Mouse (Mus musculus): ENCODE results near the gene Capn15. TPM values are rescaled to one million over a fixed set of nuclear protein-coding genes. Genes with fewer than 3 reads are reported as not detected.

Gene Capn15
- total RNA-seq, 2 experiments from 2014 or later: 2.4 to 11.2 TPM

DNA sequence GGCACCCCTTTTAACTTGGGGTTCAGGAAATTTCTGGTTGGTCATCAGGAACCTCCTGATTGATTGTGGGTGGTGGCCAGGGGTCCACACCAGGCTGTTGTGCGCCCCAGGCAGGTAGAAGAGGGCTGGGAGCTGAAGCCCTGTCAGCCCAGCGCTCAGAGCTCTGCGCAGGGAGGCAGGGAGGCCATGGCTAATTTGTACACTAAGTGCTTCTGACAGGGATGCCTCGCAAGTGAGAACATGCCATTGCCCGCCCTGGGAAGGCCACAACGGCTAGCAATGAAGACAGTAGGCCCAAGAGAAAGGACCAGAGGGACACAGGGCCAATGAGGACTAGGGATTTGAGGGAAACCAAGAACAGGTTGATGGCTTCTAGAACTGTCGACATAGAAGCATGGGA lies 29.0 kb downstream of the Capn15 start:
- ATAC-seq (replicated peaks; ENCODE audit: poor library complexity): no peak

DNA sequence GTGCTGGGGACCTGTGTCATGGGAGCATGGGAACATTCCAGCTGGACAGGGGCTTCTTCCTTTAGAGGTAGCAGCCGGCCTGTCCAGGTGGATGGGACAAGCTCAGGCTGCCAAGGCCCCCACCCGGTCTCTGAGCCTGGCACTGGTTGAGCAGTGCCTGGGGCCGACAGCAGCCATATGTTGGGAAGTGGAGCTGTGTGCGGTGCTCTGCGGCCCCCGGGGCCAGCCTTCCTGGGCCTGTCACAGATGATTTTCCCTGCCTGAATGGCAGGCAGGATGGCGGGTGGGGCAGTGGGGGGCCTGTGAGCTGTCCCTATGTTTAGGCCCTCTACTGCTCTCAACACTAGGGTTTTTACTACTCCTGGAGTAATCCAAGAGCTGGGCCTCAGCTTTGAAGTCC lies 29.4 kb downstream of the Capn15 start:
- no peak for ATAC-seq (replicated peaks; ENCODE audit: poor library complexity)

DNA sequence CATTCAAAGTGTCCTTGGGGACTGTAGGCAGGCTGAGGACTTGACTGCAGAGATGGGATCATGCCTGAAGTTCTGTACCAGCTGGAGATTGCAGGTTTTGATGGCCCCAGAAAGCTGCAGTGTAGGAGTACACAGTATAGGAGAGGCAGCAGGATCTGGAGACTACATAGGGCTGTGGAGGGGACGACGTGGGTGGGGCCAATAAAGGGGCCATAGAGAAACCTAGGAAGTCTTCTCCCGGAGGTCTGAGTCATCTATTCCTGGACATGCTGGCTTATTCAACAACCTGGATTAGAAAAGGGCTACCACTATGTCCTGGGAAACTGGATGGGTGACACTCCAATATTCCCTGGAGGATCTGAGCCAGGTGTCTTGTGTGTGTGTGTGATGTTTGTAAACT lies 29.9 kb downstream of the Capn15 start:
- ATAC-seq (replicated peaks; ENCODE audit: poor library complexity): no peak

DNA sequence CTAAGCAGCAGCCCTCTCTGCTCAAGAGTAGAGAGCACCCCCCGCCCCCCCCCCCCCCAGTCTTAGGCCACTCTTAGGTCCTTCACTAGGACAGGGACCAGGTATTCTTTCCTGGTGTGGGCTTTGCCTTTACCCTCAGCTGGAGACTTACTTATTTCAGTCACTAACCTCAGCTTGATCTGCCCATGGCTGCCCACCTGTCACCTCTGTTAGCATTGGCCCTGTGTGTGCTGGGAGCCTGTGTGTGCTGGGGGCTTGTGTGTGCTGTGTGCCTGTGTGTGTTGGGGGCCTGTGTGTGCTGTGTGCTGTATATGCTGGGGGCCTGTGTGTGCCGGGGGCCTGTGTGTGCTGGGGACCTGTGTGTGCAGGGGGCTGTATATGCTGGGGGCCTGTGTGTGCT lies 30.9 kb downstream of the Capn15 start:
- no peak for ATAC-seq (replicated peaks; ENCODE audit: poor library complexity)

DNA sequence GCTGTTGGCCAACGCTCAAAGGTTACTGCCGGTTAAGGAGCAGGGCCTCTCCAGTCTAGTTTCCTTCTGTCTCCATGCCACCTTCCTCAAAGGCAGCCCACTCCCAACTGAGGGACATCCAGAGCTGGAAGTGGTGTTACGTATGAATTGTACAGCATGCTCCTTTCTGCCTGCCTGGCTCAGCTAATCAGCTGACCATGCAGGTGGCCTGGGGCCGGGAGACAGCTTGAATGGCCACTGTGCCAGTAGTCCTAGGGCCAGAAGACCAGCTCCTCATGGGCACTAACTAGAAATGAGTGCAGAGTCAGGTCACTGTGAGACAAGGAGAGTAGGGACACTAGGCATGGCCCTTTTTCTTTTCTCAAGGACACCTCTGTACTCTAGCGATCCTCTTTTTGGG lies 32.4 kb downstream of the Capn15 start:
- ATAC-seq (replicated peaks; ENCODE audit: poor library complexity): no peak

DNA sequence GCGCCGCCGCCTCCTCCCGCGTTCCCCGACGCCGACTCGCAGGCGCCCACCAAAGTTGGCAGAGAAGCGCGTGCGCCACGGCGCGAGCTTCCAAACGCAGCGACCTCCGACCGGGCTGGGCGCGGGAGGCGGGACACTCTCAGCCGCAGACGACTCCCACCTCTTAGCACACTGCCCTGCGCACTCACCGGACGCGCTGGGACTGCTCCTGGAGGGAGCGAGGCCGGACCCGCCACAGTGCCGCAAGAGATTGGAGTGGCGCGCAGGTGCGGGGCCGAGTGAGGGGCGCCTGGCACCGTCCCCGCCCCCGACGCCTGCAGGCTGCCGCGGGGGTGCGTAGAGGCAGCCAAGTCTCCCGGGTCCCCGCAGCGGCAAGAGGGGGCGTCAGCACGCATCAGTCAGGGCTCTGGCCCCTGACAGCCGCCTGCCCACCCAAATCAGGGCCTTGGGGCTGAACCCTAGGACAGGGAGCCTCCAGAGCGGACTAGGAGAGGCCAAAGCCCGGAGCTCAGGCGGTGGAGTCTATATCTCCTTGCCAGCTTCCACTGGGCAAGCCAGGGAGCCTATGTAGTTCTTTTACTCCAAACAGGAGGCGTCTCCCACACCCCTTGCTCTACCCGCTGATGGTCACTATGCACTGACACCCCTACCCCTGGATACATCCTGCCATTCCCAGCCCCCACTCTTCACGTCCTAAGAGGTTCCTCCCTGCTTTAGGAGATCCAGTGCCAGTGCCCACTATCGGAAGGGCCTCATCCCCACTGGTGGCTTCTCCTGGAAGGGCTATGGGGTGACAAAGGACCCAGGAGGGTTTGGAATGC lies 33.6 kb downstream of the Capn15 start, which contains the start of gene A930017K11Rik:
Gene A930017K11Rik, minus strand, starts transcription at position 763 of the 821 bp plus-strand sequence.
- peak; percentile 29; the same call in 1 of the 2 replicates for ATAC-seq (replicated peaks; ENCODE audit: poor library complexity)

DNA sequence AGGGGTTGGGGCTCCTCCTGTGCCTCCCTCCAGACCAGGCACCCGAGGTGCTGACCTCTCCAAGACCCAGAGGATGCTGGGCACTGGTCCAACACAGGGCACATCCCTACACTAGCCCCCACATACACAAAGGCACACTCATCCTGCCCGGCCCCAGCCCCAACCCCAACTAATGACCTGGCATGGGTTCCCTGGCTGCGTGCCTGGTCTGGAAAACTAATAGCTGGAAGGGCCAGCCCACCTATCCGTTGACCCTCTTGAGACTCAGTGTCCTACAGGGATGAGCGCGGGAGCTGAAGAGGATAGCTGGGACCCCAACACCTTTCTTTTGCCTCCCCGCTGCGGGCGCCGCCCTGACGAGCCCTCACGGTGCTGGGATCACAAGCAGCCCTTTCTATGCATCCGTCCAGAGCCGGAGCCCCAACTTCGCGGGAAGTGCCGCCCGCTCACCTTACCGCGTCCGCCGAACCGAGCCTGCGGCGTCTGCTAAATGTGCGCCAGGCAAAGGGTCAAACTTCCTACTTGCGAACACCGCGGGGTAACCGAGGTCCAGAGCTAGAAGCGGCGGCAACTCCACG lies 34.3 kb downstream of the Capn15 start:
- 0 out of 2 replicates have a peak, but pooled peaks have one; percentile 15 for ATAC-seq (replicated peaks; ENCODE audit: poor library complexity)

DNA sequence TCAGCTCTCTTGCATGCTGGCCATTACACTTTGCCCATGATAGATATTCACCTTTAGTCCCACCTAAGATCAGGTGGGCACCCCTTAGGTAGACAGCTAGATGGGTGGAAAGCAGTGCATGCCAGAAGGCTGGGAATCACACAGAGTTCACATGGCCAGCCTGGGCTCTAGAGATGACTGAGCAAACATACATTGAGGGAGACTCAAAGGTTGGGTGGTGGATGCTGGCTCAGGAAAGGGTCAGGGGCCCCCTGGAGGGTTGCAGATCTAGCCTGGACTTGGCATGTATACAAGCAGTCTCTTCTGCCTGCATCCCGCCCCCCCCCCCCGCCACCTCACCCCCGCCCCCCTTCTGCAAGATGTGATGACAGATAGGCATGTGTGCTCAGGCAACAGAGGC lies 34.9 kb downstream of the Capn15 start:
- ATAC-seq (replicated peaks; ENCODE audit: poor library complexity): no peak

DNA sequence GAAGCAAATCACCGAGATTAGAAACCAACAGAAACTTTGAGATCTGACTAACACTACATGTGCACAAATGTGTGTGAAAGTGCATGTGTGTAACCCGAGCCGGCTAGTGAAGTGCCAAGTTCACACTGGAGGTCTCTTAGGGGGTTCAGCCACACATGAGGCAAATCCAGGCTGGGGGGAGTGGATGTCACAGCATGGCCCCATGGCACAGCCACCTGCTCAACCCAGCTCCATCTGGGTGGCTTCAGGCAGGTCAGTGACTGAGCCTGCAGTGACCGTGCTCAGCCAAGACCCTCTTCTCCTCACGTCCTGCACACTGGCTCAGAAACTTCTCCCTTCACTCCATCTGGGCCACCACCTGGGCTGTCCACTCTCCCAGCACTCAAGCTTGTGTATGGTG lies 35.6 kb downstream of the Capn15 start:
- no peak for ATAC-seq (replicated peaks; ENCODE audit: poor library complexity)

DNA sequence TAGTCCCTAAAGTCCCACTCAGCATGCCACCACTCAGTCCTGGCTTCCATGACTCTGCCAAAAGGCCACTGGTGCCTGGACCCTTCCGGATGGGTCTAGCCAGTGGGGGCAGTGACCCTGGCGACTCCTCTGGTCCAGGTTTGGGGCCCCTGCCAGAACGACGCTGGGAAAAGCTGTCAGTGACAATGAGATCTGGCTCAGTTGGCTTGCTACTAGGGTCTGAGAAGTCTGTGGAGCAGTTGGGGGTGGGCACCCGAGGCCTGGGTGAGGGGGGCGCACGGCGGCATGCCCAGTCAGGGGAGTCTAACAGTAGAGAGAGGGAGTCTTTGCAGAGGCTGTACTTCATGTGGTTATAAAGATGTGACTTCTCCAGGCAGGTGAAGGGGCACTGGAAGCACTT lies 37.5 kb downstream of the Capn15 start:
- no peak for ATAC-seq (replicated peaks; ENCODE audit: poor library complexity)

DNA sequence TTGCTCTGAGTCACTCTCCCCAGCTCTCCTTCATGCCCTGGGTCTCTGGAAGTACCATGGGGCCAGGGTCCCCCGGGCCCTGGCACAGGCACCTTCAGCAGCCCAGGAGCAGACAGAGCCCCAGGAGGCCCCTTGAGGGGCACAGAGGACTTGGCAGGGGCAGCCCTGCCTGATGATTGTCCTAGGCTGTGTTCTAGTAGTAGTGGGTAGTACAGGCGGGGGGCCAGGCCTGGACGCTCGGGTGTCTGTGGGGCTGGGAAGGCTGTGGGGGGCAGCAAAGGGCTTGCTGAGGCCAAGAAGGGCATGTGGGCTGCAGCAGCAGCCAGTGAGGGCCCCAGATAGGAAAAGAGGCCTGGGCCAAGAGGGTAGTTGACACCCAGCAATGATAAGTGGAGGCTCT lies 38.0 kb downstream of the Capn15 start:
- ATAC-seq (replicated peaks; ENCODE audit: poor library complexity): no peak

DNA sequence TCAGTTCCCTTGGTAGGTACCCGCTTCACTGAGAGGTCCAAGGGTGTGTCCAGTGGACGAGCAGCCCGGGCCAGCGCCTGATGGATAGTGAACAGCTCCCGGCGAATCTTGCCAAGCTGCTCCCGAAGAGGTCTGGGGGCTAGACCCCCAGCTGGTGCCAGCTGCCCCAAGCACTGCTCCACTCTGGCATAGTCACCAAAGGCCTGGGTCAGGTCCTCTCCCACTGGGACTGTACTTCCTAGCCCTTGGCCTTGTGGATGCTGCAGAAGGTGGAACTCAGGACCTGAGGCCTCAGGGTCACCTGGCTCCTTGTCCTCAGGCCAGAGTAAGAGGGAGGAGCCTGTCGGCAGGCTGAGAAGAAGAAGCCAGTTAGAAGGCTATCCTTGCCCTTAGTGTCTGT lies 38.7 kb downstream of the Capn15 start:
- no peak for ATAC-seq (replicated peaks; ENCODE audit: poor library complexity)

DNA sequence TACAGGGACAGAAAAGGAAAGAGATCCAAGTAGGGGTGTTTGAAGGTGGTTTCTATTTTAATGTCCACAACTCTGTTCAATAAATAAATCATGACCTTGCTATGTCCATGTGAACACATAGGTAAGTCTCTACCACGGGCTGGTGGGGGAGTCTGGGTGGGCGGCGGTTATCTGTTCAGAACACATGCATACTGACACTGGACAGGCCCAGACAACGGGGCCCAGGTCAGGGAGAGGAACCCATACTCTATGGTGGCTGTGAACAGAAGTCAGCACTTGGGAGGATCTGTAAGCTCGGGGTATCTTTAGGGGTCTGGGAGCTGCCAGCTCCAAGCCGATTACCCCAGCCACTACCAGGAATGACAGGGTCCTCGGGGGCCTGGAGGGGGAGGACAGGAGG lies 39.2 kb downstream of the Capn15 start:
- ATAC-seq (replicated peaks; ENCODE audit: poor library complexity): no peak

DNA sequence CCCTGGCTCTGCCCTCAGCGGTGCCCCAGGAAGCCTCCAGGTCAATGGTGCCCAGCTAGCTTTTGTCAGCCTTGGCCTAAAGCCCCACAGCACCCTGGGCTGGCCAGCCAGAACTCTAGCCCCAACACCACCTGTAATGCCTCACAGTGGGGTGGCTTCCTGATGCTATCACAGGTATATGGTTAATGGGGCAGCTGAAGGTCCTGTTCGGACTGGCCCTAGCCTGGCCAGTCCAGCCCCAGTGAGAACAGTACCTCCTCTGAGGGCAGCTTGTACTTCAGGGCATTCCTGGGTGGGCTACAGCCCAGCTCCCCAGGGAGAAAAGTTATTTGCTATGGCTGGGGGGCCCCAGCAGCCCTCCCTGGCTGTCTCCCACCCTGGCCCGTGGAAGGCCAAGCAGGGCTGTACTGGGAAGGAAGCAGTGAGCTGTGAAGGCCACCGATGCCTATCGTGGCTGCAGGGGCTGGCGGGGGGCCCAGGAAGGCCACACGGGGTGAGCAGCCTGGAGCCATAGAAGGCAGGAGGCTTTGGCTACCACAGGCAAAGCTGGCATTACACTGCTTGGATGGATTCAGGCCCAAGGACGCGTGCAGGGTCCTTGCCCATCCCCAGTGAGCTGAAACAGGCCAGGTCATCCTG lies 40.0 kb downstream of the Capn15 start:
- ATAC-seq (replicated peaks; ENCODE audit: poor library complexity): no peak

DNA sequence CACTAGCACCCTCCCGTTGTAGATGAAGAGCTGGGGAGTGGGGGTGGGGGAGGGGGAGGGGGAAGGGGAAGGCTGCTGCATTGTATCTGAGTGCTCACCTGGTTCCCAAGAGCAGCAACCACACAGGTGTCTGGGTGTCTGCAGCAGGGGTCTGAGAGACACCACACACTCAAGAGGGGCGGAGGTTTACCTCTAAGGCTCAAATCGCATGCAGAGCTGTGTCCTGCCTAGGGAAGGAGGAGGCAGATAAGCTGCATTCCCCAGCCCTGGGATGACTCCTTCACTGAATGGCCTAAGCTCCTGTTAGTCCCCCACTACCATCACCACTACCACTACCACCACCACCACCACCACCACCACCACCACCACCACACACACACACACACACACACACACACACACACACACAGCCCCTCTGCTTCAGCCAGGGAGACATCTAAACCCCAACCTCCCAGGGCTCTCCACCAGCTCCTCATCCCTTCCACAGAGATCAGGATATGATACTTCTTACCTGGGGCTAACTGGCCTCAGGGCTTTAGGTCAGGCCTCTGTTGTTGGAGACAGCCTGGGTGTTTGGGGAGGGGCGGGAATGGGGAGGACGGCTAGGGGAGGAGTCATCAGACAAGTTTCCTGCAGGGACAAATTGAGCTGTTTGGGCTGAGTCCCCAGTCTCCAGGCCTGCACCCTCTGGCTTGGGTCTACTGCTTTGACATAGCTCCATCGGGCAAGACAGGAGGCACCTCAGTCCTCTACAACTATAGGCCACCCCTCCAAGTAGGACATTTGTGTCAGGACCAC lies 41.0 kb downstream of the Capn15 start, which contains the start of the genes Pigq and Nhlrc4:
Gene Pigq, minus strand, starts transcription at position 571 of the 798 bp plus-strand sequence.
Gene Nhlrc4, minus strand, starts transcription at position 596 of the 798 bp plus-strand sequence.
- ATAC-seq (replicated peaks; ENCODE audit: poor library complexity): no peak

DNA sequence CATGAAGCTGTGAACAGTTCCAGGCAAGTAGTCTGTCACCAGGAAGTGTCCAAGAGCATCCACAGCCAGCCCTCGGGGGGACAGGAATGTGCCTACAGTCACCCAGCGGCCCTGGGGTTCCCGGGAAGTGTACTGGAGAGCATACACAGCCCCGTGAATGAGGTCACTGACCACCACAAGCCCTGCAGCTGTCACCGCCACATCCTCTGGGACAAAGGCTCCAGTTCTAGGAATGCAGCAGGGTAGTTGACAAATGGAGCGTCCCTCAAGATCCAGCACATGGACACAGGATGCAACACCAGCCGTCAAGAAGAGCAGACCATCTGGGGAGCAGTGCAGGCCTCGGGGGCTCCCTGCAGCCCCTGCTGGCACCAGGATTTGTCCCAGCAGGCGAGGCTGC lies 41.8 kb downstream of the Capn15 start:
- ATAC-seq (replicated peaks; ENCODE audit: poor library complexity): no peak

DNA sequence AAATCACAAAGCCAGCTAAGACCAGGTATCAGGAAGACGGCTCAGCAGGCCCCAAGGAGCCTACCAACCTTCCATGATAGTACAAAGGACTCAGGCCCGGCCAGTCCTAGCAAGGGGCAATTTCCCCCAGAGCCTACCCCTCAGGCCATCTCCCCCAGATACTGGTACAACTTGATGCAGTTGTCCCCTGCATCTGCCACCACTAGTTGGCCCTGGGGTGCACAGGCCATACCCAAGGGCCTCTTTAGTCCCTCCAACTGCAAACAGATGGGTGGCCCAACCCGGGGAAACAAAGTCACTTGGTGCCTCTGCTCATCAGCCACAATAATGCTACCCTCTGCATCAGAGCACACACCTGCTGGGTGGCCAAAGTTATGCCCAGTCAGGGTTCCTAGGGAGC lies 42.4 kb downstream of the Capn15 start:
- ATAC-seq (replicated peaks; ENCODE audit: poor library complexity): peak; percentile 13

DNA sequence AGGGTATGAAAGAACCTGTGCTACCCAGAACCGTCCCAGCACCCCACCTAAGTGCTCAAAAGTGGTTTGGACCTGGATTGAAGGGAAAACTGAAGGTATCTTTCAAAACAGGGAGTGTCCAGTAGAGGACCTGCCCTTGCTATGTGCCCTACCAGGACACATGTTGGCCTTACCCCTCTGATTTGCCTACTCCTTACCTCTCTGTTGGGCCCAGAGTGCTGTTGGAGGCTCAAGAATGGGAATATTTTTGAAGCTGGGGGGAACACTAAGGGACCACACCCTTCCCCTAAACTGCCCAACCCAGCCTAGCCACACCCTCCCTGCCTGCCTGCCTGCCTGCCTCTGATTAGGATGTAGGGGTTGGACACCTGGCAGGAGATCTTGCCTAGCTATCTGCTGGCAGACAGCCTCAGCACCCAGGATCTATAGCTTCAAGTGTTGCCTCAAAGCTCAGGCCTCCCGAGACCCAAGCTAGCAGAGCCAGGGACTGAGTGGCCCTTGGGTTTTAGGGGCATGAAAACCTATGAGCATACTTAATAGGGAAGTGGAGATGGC lies 42.9 kb downstream of the Capn15 start:
- ATAC-seq (replicated peaks; ENCODE audit: poor library complexity): peak; percentile 88

DNA sequence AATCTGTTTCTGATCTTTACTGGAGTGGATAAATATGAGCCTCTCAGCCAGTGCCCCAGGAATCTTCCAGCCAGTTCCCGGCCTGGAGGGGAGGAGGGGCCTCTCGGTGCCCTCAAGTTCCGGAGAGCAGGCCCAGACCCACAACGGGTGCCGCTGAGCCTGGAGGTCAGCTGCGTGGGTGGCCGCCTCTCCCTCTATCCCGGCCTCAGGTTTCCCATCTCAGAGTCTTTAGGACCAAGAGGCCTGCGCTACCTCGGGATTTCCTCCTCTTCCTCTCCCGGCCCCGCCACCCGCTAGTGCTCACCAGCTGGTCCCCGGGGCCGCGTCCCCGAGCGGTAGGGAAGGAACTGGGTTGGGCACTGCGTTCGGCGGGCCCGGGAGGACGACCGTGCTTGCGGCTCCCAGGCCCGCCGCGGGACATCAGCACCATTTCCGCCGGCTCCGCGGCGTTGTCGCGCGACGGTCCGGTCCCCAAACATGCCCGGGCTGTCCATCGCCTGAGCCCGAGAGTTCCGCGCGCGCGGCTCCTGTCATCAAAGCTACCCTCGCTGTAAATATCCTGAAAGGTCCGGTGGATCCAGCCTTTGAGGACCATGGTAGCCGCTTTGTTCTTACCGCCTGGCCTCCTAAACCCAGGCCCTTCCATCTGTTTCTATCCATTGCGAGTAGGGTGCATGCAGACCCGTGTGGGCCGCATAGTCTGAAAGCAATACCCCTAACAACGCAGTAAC lies 43.9 kb downstream of the Capn15 start:
- peak; percentile 59 for ATAC-seq (replicated peaks; ENCODE audit: poor library complexity)

DNA sequence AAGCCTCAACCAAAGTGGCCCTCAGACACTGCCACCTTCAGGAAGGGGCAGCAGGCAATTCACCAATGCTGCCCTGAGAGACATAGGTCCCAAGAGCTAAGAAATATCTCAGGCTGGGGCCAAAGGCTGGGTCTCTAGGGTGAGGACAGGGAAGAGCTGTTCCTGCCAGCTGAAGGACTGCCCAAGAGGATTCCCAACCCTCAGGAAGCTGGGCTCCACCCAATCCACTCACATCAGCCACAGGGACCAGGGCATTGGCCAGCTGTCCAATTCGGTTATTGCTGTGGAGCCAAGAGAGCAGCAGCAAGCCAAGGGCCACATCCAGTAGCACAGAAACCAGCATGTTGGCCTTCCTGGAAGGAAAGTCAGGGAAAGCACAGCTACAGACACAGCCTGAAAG lies 51.1 kb downstream of the Capn15 start:
- no peak for ATAC-seq (replicated peaks; ENCODE audit: poor library complexity)
